Mouse (Mus musculus) liver, embryonic 11.5 days (tissue): ENCODE data around the gene Abca8b. TPM values are rescaled to one million over a fixed set of nuclear protein-coding genes. Genes with fewer than 3 reads are reported as not detected.

Experiments
- polyA plus RNA-seq: library from polyadenylated mRNA; unstranded; fragments of >200 nt; fragmentation: Nextera tagmentation; extraction: Ambion mirVana; gene quantifications from 2 replicates; pipeline ENCODE4 v1.2.1, GENCODE M21; 2014

The Abca8b gene
- polyA plus RNA-seq, 1 experiment from 2014 or later: 6.1 TPM

Other genes starting within 250 kb of the Abca8b start
- not detected in 2 replicates for gene 1700012B07Rik, start 167.8 kb downstream of the Abca8b start, polyA plus RNA-seq
- gene Abca8a, start 100.1 kb upstream of the Abca8b start, polyA plus RNA-seq: 0.10 and 0.56 TPM in 2 replicates
- 0.83 and 0.84 TPM in 2 replicates for gene Abca9, start 172.4 kb upstream of the Abca8b start, polyA plus RNA-seq